Mouse (Mus musculus) retina, postnatal 7 days (tissue): Measurements from ENCODE around the gene Gpr61.

ENCODE experiments used
- DNase-seq: peaks from one replicate; pipeline ENCODE4 v3.0.0-alpha.2; 2012; ENCODE audit warnings: low read depth, low spot score

Gpr61 gene

DNA sequence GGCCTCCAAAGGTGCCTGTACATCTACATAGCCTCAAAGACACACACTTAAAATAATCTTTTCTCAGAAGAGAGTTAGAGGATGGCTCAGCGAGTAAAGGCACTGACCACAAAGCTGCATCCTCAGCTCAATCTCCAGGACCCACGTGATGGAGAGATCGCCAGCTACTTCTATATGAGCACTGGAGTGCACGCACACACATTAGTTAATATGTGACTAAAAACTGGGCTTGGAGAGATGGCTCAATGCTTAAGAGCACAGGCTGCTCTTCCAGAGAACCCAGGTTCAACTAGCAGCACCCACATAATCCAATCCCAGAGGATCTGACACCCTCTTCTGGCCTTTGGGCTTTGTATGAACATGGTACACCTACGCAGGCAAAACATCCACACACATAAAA is 23.5 kb downstream of the Gpr61 start:
- DNase-seq = no peak

DNA sequence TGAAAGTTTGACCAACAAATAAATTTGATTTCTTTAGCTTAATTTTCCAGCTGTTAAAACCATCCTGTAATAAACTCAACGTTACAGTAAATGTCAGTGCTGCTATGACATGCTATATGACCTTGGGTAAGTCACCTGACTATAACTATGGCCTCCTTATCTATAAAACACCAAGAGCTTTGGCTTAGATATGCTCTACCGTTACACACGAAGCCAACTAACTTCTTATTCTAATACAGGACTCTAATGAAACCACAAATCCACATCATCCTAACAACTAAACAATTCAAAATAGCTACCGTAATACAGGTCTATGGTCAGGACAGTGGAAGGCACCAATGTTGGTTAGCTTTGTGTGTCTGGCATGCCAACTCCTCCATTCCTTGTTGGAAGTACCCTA is 24.9 kb downstream of the Gpr61 start:
- DNase-seq = no peak

DNA sequence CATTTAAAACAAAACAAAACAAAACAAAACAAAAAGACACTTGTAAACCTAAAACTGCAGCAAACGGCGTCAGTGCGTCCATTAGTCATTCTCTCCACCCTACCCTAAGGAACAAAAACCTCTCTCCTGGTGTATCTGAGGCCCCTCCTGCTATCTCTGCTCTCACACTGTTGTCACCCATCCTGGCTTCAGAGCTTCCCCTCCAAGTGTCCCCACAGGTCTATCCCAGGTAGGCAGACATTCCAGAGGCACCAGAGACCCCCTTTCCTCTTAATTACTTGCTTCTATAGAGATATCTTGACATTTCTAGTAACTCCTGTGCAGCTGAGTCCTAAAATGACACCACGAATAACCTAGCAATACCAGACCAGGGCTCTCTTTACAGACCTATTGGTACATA is 25.3 kb downstream of the Gpr61 start:
- no peak for DNase-seq

DNA sequence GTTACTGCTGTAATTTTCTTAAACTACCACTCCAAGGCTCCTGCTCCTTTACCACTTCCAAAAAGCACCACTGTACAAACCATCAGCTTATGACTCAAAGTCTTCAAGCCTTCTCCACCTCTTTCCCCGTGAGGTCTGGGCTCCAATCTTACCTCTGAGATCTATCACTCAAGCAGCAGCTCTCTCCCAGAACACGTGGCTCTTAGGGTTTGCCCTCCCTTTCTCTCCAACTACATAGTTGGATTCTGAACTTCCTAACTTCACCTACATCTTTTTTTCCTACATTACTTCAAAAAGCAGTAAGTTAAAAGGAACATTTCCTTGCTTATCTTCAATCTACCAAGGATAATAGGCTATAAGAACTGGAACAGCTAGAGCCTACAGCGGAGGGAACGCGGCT is 26.2 kb downstream of the Gpr61 start:
- no peak for DNase-seq

DNA sequence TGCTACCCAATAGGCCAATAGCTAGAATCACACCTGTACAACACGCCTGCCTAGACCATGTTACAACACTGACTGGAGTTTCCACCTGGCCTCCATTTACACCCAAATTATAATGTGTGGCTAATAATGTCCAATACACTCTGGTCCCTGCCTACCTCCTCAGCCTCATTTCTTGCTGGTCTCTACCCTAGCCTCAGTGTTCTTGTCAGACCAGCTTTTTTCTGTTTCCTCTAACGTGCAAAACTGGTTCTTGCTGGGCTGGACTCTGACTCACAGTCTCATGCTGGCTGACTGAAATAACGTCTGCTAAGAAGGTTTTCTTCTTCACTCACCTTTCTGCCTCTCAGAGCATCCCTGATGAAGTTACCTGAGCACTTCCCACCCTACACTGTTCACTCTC is 28.4 kb downstream of the Gpr61 start:
- DNase-seq = no peak

DNA sequence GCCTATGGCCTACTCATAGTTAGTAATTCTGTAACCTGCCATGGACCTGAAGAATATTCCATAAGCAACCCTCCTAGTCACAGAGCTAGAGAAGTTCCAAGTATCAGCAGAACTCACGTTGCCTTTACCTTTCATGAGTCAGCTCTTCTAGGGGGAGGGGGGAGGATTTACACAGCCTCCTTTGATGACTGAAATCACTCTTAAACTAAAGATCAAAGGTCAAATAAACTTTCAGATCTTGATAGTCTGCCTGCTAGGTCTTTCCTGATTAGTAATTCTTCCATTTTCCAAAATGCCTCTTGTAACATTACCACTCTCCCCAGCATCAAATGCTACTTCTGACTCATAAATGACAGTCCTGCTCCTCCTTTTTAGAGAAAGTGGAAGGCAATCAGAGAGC is 30.6 kb downstream of the Gpr61 start:
- no peak for DNase-seq

DNA sequence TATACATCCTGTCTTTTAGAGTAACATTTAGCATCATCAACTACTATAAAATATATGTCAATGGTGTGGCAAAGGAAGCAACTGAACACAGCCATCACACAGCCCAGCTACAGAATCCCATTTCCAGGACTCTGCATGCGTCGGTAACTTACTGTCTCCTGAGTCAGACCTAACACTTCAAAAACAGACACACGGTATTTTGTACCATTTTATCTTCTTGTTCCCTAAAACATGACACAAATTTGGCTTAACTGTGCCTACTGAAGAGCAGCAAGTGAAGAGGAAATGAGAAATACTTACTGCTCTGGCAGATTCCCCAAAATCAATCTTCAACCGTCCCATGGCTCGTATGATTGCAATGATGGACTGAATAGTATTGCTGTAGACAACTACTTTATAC is 31.4 kb downstream of the Gpr61 start:
- DNase-seq = no peak

DNA sequence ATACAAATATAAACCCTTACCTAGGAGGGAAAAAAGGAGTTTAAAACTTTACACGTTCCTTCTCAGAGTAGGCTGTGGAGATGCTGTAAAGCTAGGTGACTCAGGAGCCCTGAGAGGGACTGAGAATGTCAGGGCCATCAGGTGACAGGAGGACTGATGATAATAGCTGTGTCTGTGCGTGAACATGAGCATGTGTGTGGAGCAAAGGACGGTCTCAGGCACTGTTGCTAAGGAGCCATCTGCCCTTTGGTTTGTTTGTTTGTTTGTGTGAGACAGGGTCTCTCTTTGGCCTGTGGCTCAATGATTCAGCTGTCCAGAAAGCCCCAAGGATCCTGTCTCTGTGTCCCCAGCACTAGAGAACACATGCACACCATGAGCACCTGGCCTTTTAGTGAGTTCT is 33.6 kb downstream of the Gpr61 start:
- no peak for DNase-seq

DNA sequence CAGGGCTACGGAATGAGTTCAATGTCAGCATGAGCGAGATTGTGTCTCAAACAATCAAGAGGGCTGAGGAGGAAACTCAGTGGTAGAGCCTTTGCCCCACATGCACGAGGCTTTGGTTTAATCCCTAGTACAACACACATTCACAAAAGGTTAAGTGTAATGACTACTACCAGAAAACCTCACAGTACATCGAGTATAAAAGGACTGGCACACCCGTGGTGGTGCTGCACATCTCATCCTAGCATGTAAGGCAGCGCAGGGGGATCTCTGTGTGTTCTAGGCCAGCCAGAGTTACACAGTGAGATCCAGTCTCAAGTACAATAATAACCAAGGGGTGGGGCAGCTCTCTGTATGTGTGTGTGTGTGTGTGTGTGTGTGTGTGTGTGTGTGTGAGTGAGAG is 37.2 kb downstream of the Gpr61 start:
- no peak for DNase-seq

DNA sequence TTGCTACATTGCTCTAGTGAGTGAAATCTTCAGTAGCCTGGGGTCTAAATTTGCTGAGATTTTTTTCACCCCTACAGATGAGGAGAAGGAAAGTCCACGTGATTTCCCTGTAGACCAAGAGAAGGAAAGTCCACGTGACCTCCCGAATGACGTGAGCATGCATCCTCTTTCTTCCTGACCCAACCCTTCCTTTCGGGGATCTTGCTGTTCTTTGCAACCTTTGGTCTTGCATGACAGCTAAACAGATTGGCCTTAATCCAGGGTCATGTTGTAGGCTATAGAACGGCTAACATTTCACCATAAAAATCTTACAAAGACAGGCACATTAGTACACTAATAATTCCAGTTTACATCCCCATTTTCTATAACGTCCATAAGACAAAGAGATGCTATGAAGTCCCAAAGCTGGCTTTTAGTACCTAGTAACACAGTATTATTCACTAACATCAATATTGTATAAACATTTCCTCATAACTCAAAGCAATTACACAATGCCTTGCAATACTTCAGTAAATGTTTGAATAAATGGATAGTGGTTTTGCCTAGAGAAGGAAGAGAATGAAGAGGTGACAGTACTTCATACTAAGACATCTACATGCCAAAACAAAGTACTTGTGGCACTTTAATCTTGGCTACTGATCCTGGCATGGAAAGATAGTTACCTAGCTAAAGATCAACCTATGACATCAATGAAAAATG is 40.9 kb downstream of the Gpr61 start:
- no peak for DNase-seq

DNA sequence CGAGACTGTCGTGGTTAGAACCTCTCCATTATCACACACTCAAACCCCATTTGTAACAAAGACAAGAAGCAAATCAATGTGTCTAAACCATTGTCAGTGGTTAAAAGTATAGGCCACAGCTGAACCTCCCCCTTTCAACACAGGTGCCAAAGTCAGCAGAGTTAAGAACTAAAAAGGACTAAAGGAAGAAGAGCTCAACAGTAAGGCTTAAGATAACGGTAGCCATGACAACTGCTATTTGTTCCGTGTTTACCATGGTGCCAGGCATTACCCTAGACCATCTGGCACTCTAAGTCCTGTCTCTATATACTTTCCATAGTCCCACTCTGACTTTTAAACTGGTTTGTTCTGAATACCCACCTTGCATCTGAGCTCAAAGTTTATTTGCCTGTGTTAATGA is 42.0 kb downstream of the Gpr61 start:
- no peak for DNase-seq

DNA sequence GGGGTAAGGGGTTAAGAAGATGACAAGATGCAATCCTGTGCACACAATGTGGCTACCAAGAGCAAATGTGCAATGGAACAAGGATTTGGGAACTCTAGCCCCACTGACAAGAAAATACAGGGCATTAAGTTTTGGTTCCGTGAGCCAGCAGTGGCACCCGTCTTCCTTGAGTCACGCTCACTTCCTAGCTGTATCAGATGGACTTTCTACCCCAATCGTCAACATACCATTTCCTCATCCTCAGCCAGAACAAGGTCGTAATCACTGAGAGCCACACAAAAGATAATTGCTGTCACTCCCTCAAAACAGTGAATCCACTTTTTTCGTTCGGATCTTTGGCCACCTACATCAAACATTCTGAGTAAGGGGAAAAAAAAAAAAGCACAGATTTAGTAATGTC is 42.4 kb downstream of the Gpr61 start:
- no peak for DNase-seq

DNA sequence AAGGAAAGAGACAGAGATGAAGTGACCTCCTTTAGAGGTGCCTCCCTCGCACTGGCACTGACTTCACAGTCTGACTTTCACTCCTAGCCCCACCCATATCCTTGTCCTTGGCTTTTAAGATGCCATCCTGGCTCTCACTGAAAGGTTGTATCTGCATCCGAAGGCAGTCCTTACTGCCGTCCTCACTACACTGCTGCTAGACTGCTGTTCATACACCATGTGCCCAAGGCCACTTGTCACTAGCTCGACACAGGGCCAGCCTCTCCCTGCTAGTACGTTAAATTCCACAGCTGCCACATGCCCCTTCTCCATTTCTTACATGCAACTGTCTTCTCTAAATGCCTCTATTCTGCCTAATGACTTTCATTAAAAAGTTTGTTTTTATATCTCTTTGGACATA is 43.4 kb downstream of the Gpr61 start:
- no peak for DNase-seq

DNA sequence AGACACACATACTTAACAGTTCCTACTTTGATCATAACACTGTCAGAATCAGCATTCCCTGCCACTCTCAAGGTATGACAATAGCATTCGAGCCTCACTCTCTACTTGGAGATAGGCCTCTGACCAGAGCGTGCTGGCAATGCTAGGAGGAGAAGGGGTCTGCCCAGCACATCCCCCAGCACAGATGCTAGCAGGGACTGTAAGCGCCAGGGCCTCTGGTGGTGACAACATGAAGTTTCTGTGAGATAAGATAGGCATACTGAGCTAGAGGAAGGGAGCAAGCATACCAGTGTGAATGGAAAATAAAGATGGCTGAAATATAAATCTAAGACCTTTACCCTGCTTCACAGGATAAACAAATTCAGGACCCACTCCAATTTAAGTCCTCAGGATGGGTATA is 49.4 kb downstream of the Gpr61 start:
- DNase-seq = no peak

DNA sequence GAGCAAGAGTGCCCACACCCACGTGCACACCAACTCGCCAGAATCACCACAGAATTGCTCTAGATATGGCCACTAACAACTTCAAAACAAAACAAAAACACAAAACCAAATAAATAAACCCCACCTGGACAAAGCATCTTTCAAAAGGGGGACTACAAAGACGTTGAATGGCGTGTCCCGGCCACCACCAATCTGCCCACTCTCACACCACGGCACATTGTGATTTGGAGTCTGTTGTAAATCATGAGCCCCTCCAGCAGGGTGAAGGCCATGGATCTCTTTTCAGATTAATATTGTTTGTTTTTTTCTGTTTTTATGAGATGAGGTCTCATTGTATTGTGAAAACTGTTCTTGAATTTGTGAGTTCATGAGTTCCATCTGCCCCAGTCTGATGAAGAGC is 52.6 kb downstream of the Gpr61 start:
- DNase-seq = no peak

DNA sequence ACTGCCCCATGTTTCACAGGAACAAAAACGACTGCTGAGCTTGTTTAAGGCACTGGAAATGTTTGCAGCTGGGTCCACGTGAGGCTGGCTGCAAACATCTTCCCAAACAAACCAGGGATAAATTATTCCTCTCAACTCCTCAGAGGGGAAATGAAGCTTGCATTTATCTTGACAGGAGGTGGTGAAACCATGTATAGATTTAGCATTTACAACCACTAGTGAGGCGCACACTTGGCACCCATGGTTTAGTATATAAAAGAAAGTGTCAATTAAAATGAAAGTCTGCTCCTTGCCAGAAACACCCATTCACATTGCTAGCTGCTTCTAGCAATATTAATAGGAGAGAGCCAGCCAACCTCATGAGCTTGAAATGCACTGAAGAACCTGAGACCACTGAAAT is 53.1 kb downstream of the Gpr61 start:
- DNase-seq = no peak
